Mouse (Mus musculus) retina, postnatal 7 days (tissue): Measurements from ENCODE around the gene AI854703.

Source experiments
- DNase-seq: peaks from one replicate; pipeline ENCODE4 v3.0.0-alpha.2; 2012; ENCODE audit warnings: low read depth, low spot score

Gene AI854703

DNA sequence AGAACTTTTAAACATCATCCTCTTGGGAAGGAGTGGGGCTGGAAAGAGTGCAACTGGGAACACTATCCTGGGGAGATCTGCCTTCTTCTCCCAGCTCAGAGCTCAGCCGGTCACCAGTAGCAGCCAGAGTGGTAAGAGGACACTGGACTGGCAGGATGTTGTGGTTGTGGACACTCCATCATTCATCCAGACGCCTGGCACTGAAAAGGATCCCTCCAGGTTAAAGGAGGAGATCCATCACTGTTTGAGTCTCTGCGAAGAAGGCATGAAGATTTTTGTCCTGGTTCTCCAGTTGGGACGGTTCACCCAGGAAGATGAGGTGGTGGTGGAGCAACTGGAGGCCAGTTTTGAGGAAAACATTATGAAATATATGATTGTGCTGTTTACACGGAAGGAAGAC is 32.2 kb downstream of the AI854703 start:
- no peak for DNase-seq

- DNase-seq: no peak
Measured at GRCm38 (mm10) chr6:48664750-48665149, 38.2 kb downstream of the AI854703 start.

DNA sequence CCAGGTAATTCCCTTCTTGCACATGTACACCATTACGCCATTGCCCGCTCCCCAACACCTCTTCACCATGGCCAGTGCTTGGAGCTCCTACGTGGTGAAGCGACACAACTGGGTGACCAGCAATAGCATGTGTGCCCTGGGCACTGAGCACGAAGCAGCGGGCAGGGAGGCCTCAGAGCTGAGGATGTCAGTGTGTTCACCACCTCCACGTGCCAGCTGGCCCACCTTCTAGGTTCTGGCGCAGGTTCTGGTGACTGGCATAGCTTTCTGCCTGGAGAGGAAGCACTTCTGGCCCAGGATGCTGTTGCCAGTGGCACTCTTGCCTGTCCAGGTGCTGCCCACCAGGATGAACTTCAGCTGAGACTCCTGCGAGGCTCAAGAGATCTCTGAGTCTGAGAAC is 38.9 kb downstream of the AI854703 start:
- DNase-seq: no peak

DNA sequence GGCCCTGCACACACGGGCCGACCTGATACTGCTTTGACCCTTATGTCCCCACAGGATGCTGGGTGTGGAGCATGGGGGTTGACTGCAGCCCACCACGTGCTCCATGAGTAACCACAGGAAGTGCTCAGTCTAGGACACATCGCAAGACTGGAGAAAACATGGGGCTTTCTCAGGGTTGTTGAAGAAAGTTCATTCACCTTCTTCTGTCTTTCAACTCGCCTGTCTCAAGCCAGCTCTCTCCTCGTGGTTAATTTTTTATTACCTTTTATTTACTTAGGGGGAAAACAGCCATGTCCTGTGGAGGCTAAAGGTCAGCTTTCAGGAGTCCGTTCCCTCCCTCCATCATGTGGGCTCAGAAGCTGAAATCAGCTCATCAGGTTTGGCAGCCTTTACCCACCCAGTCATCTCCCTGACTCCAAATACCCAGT is 39.6 kb downstream of the AI854703 start:
- no peak for DNase-seq

- DNase-seq: no peak
Measured at GRCm38 (mm10) chr6:48668022-48668421, 41.5 kb downstream of the AI854703 start.

GRCm38 (mm10) chr6:48669446-48669969 is 42.9 kb downstream of the AI854703 start:
- DNase-seq: no peak

DNA sequence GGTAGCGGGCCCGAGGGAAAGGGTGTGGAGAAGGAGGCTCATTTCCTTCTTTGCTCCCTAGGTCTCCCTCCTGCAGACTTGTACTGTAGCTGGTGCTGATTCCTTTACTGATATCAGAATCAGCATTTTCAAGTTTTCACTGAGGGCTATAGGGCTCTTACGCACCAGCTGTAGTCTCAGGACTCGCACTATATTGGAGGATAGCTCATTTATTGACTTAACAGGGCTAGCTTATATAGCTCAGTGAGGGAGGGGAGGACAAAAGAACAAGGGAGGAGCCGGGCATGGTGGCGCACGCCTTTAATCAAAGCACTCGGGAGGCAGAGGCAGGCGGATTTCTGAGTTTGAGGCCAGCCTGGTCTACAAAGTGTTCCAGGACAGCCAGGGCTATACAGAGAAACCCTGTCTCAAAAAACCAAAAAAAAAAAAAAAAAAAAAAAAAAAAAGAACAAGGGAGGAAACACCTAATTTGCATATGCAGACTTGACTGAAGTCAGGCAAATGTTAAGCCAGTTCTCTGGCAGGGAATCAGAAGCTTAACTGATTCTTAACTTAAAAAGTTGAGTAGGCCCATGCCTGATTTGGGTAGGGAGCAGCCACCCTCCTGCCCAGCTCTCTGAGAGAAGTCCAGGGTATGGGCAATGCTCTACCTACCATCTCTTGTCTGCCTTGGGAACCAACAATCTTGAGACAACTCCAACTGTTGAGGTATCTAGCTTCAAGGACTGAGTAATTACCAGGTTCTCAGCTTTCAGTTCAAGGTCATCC is 47.9 kb downstream of the AI854703 start:
- no peak for DNase-seq

DNA sequence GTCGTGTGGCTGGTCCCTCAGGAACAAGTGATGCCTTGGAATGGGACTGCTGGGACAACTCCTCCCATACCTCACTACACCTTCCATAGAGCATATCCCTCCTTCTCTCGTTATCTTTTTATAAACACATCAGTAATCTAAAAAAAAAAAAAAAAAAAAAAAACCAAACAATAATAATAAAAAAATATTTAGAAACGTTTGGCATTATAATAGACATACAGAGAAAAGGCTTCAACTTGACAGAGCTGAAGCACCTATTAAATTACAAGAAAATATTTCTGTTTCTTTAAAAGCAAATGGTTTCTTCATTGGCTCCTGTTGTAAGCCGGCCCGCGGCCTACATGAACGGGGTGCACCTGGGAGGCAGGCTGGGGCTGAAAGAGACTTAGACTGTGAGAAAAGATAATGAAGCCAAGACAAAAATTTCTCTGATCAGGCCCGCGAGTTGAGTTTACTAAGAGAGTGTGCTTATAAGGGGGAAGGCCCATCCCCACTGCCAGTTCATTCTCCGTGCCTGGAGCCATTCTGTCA is 48.9 kb downstream of the AI854703 start:
- no peak for DNase-seq

DNA sequence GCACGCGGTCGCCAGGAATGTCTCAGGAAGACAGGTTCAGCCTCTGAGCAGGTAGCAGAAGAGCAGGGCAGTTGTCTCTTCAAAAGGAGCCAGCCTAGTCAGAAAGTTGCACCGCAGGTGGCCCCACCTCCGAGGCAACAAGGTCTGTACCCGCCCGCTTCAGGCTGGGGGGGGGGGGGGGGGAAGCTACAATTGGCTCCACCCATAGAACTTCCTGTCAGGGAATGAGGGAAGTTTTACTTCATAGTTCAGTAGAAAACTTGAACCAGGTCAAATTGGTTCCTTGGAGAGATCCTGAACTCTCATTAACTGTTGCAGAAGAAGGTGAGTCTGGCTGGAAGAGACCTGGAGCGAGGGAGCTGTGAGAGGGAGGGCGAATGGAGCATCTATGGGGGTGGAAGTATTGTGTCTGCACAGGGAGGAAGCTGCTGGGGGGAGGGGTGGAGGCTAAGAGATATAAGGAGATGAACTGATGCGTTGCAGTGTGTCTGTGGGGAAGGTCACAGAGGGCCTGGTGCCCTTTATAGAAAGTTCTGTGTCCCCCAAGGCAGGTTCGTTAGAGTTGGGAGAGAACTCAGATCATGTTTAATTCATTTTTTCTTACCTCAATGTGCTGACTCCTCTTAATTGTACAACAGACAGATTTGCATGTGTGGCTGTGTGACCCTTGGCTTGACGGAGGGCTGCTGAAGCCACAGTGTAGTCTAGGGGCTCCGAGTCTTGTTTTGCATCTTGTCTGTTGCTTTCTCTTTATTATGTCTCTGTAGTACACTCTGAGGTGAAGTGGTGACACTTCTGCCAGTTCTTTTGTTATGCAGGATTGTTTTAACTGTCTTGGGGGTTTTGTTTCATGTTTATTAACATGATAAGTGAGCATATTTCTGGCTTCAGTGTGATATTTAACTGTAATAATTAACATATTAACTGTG is 49.6 kb downstream of the AI854703 start, which contains the start of gene Gimap9:
Gimap9 (plus strand) TSS at position 199 of the 929 bp plus-strand sequence.
- no peak for DNase-seq

- no peak for DNase-seq
Measured at GRCm38 (mm10) chr6:48676860-48677415, 50.4 kb downstream of the AI854703 start.

DNA sequence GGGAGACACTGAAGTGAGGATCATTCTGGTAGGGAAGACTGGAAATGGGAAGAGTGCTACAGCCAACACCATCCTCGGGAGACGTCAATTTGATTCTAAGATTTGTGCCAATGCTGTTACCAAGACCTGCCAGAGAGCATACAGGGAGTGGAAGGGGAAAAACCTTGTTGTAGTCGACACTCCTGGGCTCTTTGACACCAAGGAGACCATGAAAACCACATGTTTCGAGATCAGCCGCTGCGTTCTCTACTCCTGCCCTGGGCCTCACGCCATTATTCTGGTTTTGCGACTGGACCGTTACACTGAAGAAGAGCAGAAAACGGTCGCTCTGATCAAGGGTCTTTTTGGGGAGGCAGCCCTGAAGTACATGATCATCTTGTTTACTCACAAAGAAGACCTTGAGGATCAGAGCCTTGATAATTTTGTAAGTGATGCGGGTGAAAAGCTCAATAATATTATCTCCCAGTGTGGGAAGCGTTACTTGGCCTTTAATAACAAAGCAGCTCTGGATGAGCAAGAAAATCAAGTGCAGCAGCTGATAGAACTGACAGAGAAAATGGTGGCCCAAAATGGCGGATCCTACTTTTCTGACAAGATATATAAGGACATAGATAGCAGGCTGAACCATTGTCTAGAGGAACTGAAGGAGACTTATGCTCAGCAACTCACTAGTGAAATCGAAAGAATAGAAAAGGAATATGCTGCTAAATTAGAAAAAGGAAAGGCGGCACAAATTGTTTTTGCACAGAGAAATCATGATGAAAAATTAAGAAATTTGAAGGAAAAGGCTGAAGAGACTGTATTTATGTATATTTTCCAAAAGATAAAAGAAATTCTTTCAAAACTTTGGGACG is 51.2 kb downstream of the AI854703 start:
- no peak for DNase-seq

DNA sequence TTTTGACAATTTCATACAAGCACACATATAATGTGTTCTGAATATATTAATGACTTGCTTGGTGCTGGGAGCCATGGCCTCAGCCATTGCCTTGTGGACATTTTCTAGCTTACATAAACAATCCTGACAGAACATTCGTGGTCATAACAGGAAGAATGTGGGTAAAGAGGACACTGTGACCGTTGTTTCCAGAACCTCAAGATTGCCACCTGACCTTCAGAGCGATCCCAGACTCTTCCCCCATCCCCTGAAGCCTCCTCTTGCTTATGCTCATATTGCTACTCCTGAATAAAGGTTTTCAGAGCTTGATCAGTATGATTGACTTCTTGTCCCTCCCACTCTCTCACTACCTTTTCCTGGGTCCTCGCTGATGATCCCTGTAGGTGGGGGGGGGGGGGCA is 51.8 kb downstream of the AI854703 start:
- DNase-seq: no peak

DNA sequence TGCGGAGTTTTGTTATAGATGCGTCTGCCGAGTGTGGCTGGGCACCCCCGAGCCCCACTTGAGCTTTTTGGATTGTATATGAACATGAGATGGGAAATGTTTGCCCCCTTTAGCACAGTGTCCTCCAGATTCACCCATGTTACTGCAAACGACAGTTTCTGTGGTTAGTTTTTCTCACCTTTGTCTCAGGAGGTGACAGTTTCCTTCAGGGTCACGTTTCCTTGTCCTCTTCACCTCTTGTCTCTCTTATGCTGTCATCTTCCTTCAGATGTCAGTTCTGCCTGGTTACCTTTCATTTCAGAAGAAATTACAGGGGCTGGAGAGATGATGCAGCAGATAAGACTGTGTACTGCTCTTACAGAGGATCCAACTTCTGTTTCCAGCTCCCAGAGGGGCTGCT is 53.1 kb downstream of the AI854703 start:
- DNase-seq: no peak

GRCm38 (mm10) chr6:48680421-48680820 is 53.9 kb downstream of the AI854703 start:
- no peak for DNase-seq

GRCm38 (mm10) chr6:48681472-48682090 is 55.0 kb downstream of the AI854703 start:
- no peak for DNase-seq

GRCm38 (mm10) chr6:48682271-48682670 is 55.7 kb downstream of the AI854703 start:
- DNase-seq: no peak
